Mouse (Mus musculus) embryonic facial prominence, embryonic 12.5 days (tissue): ENCODE results near the gene Nfatc3. TPM values are rescaled to one million over a fixed set of nuclear protein-coding genes. Genes with fewer than 3 reads are reported as not detected.
A peak's percentile ranks its signal among the peaks of the same experiment; 100 is the strongest.

Experiments
- ATAC-seq: fragments of 200-750 bp; cut with Nextera tagmentation; 2 replicates; pipeline ENCODE4 v1.8.0; 2017; ENCODE audit not compliant: insufficient number of reproducible peaks, insufficient read depth, low FRiP score, low TSS enrichment
- H3K27ac ChIP-seq: fragments of 300-500 bp; sonication (generic); 2 replicates; pipeline ENCODE4 v1.5.1; 2016; ENCODE audit warnings: mild to moderate bottlenecking
- H3K27me3 ChIP-seq: fragments of 300-500 bp; sonication (generic); 2 replicates; pipeline ENCODE4 v1.6.1; 2016; ENCODE audit warnings: mild to moderate bottlenecking, moderate library complexity
- H3K36me3 ChIP-seq: fragments of 300-500 bp; sonication (generic); 2 replicates; pipeline ENCODE4 v1.6.1; 2016; ENCODE audit warnings: mild to moderate bottlenecking
- H3K4me1 ChIP-seq: fragments of 300-500 bp; sonication (generic); 2 replicates; pipeline ENCODE4 v1.6.1; 2016
- H3K4me2 ChIP-seq: fragments of 300-500 bp; sonication (generic); replicated peaks from 2 replicates; pipeline ENCODE4 v1.6.1; 2016; ENCODE audit warnings: mild to moderate bottlenecking, moderate library complexity
- H3K4me3 ChIP-seq: fragments of 300-500 bp; sonication (generic); 2 replicates; pipeline ENCODE4 v1.5.1; 2016; ENCODE audit warnings: mild to moderate bottlenecking
- H3K9ac ChIP-seq: fragments of 300-500 bp; sonication (generic); 2 replicates; pipeline ENCODE4 v1.6.1; 2016; ENCODE audit warnings: mild to moderate bottlenecking, moderate library complexity
- H3K9me3 ChIP-seq: fragments of 300-500 bp; sonication (generic); 2 replicates; pipeline ENCODE4 v1.6.1; 2016; ENCODE audit warnings: mild to moderate bottlenecking, moderate library complexity
- WGBS: fragments of 180-500 bp; shearing (Covaris S2); methylation state at CpG from one replicate; pipeline ENCODE4 v1.1.7; 2016; 5-methylcytosine and 5-hydroxymethylcytosine counted together
- polyA plus RNA-seq: library from polyadenylated mRNA; unstranded; fragments of >200 nt; fragmentation: Nextera tagmentation; extraction: Ambion mirVana; gene quantifications from 2 replicates; pipeline ENCODE4 v1.2.1, GENCODE M21; 2016

Nfatc3 gene
- polyA plus RNA-seq, 1 experiment from 2014 or later: 9.3 TPM

DNA sequence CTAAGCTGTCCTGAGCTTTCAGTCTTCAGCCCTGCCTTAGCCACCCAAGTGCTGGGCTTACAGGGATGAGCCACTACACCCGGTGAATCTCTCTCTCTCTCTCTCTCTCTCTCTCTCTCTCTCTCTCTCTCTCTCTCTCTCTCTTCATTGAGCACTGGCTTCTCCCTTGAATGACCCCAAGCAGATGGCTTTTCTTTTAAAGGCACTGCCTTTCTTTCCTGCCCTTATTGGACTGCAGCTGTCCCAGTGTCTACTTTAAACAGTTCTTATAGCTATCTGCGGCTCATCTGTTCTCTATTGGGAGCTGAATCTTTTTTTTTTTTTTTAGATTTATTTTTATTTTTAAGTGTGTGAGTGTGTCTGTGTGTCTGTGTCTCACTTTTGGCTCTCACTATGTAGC, 15.6 kb upstream of the Nfatc3 start:
- 83% methylated on average over 2 of the region's 2 CpGs for WGBS
- Histone ChIP-seq H3K36me3 (peaks cover 6% of the 10 kb centered on the region; the same call in 1 of the 2 replicates), H3K9me3 (no peaks in the 10 kb centered on the region), H3K4me1 (no peaks in the 10 kb centered on the region), H3K4me2 (no peak overlapping the region), H3K9ac (no peak overlapping the region), H3K4me3 (no peak overlapping the region), H3K27me3 (no peaks in the 10 kb centered on the region), H3K27ac (no peak overlapping the region)
- ATAC-seq: no peak

DNA sequence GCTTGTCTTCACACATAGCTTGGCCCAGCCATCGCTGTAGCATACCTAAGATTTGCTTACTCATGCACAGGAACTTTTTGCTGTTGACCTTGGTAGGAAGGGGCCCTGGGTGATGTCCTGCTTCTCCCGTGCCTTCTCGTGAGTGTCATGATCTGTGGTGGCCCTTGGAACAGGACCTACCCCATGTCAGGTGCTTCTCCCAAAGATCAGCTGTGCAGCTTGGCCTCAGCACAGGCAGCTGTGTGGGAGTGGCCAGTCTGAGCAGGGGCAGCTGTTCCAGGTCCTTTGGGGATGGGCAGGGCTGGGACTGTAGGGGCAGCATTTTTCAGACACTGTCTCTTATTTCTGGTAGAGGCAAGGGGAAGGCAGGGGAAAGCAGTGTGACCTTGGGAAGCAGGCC, 14.5 kb upstream of the Nfatc3 start:
- 93% methylated on average over 3 of the region's 3 CpGs for WGBS
- H3K4me3 ChIP-seq: no peak overlapping the region
- H3K4me2 ChIP-seq: no peak overlapping the region
- no peak for ATAC-seq
- H3K9me3 ChIP-seq: no peaks in the 10 kb centered on the region
- H3K4me1 ChIP-seq: no peaks in the 10 kb centered on the region
- H3K27me3 ChIP-seq: no peaks in the 10 kb centered on the region
- H3K27ac ChIP-seq: no peak overlapping the region
- H3K9ac ChIP-seq: no peak overlapping the region
- peaks cover 6% of the 10 kb centered on the region; the same call in 1 of the 2 replicates for H3K36me3 ChIP-seq

DNA sequence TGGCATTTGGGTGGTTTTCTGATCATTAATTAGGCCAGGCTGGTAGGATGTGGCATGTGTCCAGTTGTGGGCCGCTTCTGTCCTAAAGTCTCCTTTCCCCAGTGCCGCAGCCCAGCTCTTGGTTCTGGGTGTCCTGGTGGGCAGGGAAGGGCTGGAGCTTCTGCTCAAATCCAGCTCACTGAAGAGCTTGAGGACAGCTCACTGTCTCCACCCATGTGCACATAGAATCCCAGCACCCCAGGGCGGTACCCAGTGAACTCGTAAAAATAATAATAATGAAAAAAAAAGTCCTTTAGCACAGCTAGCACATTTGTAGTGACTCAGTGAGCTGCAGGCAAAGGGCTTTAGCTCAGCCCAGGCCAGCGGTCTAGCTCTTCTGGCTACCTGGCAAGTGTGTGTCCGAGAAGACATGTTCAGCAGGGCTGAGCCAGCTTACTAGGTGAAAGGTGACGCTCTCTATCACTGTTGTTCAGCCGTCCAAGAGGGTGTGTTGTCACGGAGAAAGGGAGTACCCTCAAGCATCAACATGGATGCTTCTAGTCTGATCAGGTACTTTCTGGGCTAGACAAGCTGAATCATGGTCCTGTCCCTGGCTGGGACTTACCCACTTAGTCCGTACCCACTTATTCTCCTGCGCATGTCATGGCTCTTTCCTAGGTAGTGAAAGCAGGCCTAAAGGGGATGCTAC, 11.6 kb upstream of the Nfatc3 start:
- Histone ChIP-seq H3K4me3 (no peak overlapping the region), H3K9me3 (no peaks in the 10 kb centered on the region), H3K9ac (no peak overlapping the region), H3K4me1 (no peaks in the 10 kb centered on the region), H3K4me2 (no peak overlapping the region), H3K27me3 (no peaks in the 10 kb centered on the region), H3K36me3 (peaks cover 16% of the 10 kb centered on the region; the same call in 1 of the 2 replicates), H3K27ac (no peak overlapping the region)
- 94% methylated on average over 11 of the region's 11 CpGs for WGBS
- ATAC-seq: no peak

DNA sequence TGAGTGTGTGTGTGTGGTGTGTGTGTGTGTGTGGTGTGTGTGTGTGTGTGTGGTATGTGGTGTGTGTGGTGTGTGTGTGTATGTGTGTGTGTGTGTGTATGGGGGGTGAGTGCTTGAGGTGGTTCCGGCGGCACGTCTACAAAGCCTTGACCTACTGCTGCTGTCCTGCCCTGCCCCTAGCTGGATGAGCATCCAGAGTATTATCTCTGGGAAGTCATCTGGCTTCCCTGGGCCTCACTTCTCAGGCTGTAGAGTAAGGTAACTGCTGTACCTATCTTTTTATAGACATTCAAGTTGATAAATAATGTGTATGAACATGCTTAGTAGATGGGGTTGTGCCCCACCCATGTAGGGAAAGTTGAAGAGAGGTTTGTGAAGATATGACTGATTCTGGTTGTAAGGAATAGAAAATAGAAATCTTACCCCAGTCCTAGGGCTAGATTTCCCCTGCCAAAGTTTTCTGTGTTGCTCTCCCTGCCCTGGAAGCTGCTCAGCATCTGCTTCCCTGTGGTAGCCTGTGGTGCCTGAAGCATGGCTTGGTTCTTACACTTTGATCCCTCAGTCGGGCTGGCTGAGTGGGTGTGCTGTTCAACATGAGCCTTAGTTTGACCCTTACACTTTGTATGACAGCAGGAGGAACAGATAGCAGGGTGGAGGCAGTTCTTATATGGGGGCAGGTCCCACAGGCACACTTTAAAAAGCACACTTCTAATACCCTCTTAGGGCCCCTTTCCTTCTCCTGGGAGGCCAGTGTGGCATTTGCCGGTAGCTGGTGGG, 10.6 kb upstream of the Nfatc3 start:
- H3K4me3 ChIP-seq: no peak overlapping the region
- no peaks in the 10 kb centered on the region for H3K4me1 ChIP-seq
- no peaks in the 10 kb centered on the region for H3K27me3 ChIP-seq
- H3K36me3 ChIP-seq: peaks cover 25% of the 10 kb centered on the region; the same call in 1 of the 2 replicates
- no peak overlapping the region for H3K9ac ChIP-seq
- ATAC-seq: no peak
- no peak overlapping the region for H3K27ac ChIP-seq
- no peaks in the 10 kb centered on the region for H3K9me3 ChIP-seq
- WGBS: 80% methylated on average over 5 of the region's 5 CpGs
- no peak overlapping the region for H3K4me2 ChIP-seq

DNA sequence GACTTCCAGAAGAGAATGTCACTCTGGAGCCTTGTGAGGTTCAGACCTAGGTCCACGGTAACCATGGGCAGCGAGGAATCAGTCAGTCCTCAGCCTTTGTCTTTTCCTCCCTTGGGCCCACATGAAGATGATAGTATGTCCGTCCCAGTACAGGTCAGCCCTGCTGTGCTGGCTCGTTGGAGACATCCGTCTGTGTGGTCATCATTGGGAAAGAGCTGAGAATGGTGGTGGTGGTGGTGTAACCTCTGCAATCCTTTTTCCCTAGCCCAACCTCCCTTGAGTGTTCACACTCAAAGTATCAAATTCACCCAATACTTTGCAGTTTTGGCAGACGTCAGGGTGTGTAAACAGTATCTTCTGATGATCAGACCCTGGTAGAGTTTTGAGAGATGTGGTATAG, 8.8 kb upstream of the Nfatc3 start:
- no peaks in the 10 kb centered on the region for H3K9me3 ChIP-seq
- H3K4me2 ChIP-seq: no peak overlapping the region
- no peaks in the 10 kb centered on the region for H3K27me3 ChIP-seq
- ATAC-seq: no peak
- WGBS: 89% methylated on average over 6 of the region's 6 CpGs
- H3K36me3 ChIP-seq: peaks cover 38% of the 10 kb centered on the region
- no peaks in the 10 kb centered on the region for H3K4me1 ChIP-seq
- no peak overlapping the region for H3K27ac ChIP-seq
- H3K4me3 ChIP-seq: no peak overlapping the region
- no peak overlapping the region for H3K9ac ChIP-seq

DNA sequence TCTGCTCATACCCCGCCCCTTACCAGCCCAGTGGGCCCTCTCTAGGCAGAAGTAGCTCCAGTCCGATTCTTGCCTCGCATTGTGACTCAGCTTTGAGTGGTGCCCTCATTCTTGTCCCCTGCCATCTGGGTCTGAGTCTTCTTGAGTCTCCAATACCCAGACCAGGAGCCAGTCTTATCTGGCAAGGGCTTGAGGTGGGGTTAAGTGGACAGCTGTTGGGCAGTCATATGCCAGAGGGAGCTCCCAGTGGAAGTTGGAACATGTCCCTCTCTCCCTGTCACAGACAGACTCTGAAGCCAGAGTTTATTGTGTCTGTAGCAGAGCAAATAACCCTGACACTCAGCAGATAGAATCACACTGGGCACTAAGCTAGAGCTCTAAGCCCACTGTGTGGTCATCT, 7.6 kb upstream of the Nfatc3 start:
- Histone ChIP-seq H3K4me3 (no peak overlapping the region), H3K4me2 (no peak overlapping the region), H3K36me3 (peaks cover 36% of the 10 kb centered on the region), H3K27ac (no peak overlapping the region), H3K9me3 (no peaks in the 10 kb centered on the region), H3K27me3 (no peaks in the 10 kb centered on the region), H3K9ac (no peak overlapping the region), H3K4me1 (no peaks in the 10 kb centered on the region)
- 91% methylated on average over 3 of the region's 3 CpGs for WGBS
- no peak for ATAC-seq

DNA sequence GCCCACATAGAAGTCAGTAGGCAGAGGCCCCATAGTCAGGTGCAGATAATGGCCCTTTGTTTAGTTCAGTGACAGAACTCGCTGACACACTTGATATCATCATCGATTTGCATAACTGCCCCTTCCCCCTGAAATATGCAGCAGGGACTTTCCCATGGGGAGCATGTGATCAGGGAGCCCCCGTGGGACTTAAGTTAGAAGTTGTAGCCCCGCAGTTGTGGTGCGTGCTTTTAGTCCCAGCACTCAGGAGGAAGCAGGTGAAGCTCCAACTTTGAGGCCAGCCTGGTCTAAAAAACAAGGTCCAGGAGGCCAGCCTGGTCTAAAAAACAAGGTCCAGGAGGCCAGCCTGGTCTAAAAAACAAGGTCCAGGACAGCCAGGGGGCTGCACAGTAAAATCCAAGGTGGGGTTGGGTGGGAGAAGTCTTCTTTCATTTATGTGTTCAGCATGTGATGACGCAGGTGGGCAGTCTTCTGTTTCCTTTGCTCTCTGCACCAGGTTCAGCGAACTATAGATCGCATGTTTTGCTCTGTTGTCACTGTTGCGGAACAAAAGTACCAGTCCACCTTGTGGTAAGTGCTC, 6.0 kb upstream of the Nfatc3 start:
- ATAC-seq: no peak
- Histone ChIP-seq H3K9ac (no peak overlapping the region), H3K9me3 (no peaks in the 10 kb centered on the region), H3K27ac (no peak overlapping the region), H3K27me3 (no peaks in the 10 kb centered on the region), H3K4me2 (no peak overlapping the region), H3K4me1 (no peaks in the 10 kb centered on the region), H3K4me3 (no peak overlapping the region), H3K36me3 (peaks cover 34% of the 10 kb centered on the region)
- WGBS: 90% methylated on average over 9 of the region's 9 CpGs

DNA sequence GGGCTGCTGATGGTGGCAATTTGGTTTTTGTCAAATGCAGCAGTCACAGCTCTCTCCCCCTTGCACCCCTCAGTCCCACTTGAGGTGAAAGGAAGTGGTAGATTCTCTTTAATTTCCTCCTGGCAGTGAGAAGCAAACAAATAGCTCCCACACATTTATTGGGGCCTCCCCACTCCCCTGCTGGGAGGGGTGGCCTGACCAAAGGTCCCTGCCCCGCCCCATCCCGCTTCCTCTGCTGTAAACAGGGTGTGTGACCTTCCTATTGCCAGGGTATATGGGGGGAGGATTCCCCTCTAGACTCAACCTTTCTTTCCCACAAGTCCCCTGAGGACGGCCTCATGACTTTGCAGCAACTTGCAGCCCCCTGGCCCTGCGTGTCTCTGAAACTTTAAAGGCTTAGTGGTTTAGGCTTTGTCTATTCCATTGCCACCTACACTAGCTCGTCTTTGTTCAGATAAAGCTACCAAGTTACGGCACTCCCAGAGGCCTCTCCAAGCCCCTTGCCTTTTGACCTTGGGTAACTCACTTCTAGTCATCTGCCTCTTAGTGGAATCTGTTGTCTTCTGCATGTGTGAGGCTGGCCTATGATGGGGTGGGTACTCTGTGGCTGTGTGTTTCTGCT, 4.3 kb upstream of the Nfatc3 start:
- ATAC-seq: no peak
- H3K36me3 ChIP-seq: peaks cover 34% of the 10 kb centered on the region
- no peak overlapping the region for H3K9ac ChIP-seq
- H3K27me3 ChIP-seq: no peaks in the 10 kb centered on the region
- 69% methylated on average over 6 of the region's 6 CpGs for WGBS
- no peaks in the 10 kb centered on the region for H3K9me3 ChIP-seq
- H3K27ac ChIP-seq: no peak overlapping the region
- no peak overlapping the region for H3K4me2 ChIP-seq
- peaks cover 8% of the 10 kb centered on the region for H3K4me1 ChIP-seq
- H3K4me3 ChIP-seq: no peak overlapping the region

DNA sequence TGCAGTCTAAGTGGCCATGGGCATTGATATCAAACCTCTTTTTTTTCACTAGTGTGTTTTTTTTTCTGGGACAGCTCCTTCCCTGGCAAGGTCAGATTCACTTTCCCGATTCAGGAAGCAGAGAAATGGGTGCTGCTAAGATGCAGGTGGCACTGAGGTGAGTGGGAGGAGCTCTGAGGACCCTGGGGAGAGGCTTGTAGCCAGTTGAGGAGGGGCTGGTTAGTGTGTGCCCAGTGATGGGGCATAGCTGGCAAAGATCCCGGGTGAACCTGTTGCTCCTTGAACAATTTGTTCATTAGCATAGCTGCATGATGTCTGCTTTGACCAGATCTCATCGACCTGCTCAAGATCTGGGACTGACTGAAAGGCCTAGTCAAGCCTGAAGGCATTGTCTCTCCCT, 3.6 kb upstream of the Nfatc3 start:
- Histone ChIP-seq H3K27me3 (no peaks in the 10 kb centered on the region), H3K4me1 (peaks cover 8% of the 10 kb centered on the region), H3K27ac (no peak overlapping the region), H3K4me2 (no peak overlapping the region), H3K4me3 (no peak overlapping the region), H3K36me3 (peaks cover 34% of the 10 kb centered on the region), H3K9me3 (no peaks in the 10 kb centered on the region), H3K9ac (no peak overlapping the region; the same call in 1 of the 2 replicates)
- 56% methylated on average over 3 of the region's 3 CpGs for WGBS
- ATAC-seq: no peak

DNA sequence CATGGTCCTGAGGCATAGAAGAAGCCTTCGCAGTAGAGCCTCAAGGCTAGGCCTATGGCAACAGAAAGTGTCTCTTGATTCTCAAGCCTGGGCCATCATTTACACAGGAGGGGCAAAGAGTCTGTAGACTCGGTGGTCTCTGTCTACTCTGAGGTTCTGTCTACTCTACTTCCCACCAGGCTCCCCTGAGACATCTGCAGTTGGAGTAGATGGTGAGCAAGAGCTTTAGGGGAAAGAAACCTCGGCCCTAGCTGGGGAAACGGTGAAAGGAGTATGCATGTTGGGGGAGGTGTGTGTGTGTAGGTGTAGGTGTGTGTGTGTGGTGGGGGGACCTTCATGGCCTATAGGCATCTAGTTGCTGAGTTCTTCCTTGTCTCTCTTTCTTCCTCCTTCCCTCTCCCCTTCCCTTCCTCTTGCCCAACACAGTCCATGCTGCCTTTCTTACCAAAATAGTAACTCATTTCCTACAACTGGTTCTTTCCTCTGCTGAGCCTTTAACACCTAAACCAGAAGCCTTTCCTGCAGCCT, 2.1 kb upstream of the Nfatc3 start:
- no peak overlapping the region for H3K4me3 ChIP-seq
- no peak overlapping the region for H3K9ac ChIP-seq
- no peak overlapping the region for H3K27ac ChIP-seq
- WGBS: 79% methylated on average over 4 of the region's 4 CpGs
- H3K4me2 ChIP-seq: no peak overlapping the region
- no peaks in the 10 kb centered on the region for H3K27me3 ChIP-seq
- H3K4me1 ChIP-seq: peaks cover 15% of the 10 kb centered on the region
- peaks cover 29% of the 10 kb centered on the region for H3K36me3 ChIP-seq
- H3K9me3 ChIP-seq: no peaks in the 10 kb centered on the region
- no peak for ATAC-seq

DNA sequence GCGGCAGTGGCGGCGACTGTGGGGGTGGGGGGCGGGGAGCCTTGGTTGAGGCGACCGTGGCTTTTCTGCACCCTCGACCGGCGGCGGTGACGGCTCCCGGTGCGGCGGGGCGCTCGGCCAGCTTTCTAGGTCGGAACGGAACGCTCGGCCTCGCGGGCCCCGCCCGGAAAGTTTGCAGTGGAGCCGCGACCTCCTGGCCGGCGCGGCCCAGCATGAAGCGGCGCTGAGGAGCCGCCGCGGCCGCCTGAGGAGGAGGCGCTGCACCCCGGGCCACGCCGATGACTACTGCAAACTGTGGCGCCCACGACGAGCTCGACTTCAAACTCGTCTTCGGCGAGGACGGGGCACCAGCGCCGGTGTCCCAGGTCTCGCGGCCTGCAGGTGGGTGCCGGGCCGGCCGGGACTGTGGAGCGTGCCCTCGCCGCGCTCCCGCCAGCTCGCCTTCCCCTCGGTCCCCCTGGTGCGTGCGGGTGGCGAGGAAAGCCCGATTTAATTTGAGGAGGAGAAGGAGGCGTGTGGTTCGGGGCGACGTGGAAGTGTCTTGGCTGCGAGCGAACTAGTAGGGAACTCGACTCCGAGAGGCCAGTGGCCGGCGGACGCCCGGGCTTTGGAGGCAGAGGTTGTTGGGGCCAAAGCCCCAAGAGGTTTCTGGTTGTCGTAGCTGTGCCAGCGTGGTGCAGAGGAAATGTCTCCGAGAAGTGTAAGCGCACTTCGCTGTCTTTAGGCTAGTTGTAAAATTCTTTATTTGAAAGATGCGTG, 1.2 kb downstream of the Nfatc3 start:
- Histone ChIP-seq H3K4me2 (peak overlapping the region; percentile 57), H3K4me3 (peak overlapping the region; percentile 85), H3K36me3 (0 out of 2 replicates have a peak, but pooled peaks cover 3% of the 10 kb centered on the region), H3K9me3 (no peaks in the 10 kb centered on the region), H3K9ac (peak overlapping the region; percentile 89), H3K4me1 (peaks cover 18% of the 10 kb centered on the region), H3K27me3 (no peaks in the 10 kb centered on the region), H3K27ac (peak overlapping the region; percentile 94)
- under 1% methylated on average over 79 of the region's 83 CpGs for WGBS
- peak; percentile 75 for ATAC-seq
